Mouse (Mus musculus) G1E (cell line): ENCODE measurements at regions not wholly inside any gene's neighbourhood (a gene's known extent, or its start where the extent isn't known, plus 50 kb on each side); places are given as distances from the start of the nearest gene placed in this dataset.

Source experiments
- CTCF ChIP-seq: IDR thresholded peaks from 2 replicates; pipeline ENCODE4 v1.5.1; 2012; ENCODE audit warnings: low read depth, low read length, inconsistent platforms, mixed read lengths
- GATA1 ChIP-seq: IDR thresholded peaks from 2 replicates; pipeline ENCODE4 v1.6.1; 2012; ENCODE audit warnings: borderline replicate concordance, low read length, inconsistent platforms, mixed read lengths
- POLR2AphosphoS5 ChIP-seq: IDR thresholded peaks from 2 replicates; pipeline ENCODE4 v1.6.1; 2012; ENCODE audit warnings: low read depth, low read length, inconsistent platforms; ENCODE audit not compliant: insufficient replicate concordance
- TAL1 ChIP-seq: conservative IDR thresholded peaks from 2 replicates; pipeline ENCODE4 v1.6.1; 2012; ENCODE audit warnings: low read depth, low read length, inconsistent platforms, mixed read lengths

DNA sequence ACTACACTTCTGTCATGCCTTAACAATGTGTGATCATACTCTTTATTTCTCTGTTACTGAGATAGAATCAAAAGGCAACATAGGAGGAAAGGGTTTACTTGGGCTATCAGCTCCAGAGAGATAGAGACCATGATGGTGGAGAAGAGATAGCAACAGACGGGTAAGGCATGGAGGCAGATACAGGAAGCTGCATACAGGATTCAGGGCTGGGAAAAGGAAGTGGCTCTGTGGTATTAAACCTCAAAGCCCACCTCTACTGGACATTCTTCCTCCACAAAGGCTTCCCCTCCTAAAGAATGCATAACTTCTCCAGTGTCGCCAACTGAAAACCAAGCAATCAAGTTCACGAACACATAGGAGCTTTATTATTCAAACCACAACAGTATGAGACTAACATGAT, 1412.7 kb downstream of the 4930444P10Rik start:
- TF ChIP-seq CTCF (no peak), TAL1 (no peak), GATA1 (no peak), POLR2AphosphoS5 (no peak)
